8 mouse cellular contexts compared by ENCODE assay signal in the genomic region with DNA sequence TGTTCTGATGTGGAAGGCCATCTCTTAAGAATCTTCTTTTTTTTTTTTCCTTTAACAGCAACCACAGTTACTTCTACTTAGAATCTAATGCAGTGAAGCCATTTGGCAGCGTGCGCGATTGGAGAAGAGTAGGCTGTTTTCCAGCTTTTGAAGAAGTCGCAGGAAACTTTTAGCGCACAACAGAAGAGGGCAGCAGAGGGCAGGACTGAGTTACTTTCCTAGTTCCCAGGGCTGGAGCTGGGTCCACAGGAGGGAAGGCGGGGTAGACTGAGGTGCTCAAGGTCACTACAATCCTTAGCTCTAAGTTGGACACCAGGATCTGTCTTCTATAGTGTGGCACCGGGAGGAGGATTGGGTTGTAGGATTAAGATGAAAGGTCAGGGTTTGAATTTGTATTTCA. TPM values are rescaled to one million over a fixed set of nuclear protein-coding genes. Genes with fewer than 3 reads are reported as not detected.
DNase-seq lines count a peak whose midpoint lies in the region; ATAC-seq and TF ChIP-seq lines count a peak whose summit lies in the region.

No protein-coding gene starts in this region.

- H3K9me3 ChIP-seq in kidney, embryonic 16.5 days (ENCODE audit: low read length) = no peaks in the 10 kb centered on the region
- no peaks in the 10 kb centered on the region for H3K9me3 ChIP-seq in ES-E14 (ENCODE audit: control insufficient read depth, insufficient read depth, low read depth, low read length)
- no peaks in the 10 kb centered on the region for H3K9me3 ChIP-seq in limb, embryonic 14.5 days (ENCODE audit: control insufficient read depth, low read length)

- no peak overlapping the region for H3K4me3 ChIP-seq in kidney, embryonic 16.5 days (ENCODE audit: low read length)
- H3K4me3 ChIP-seq in ES-E14 (ENCODE audit: insufficient read depth in 1 of 2, low read depth in 1 of 2, low read length in 2 of 2, poor library complexity in 1 of 2, severe bottlenecking in 1 of 2) = no peak overlapping the region
- no peak overlapping the region for H3K4me3 ChIP-seq in limb, embryonic 14.5 days (replicated peaks; ENCODE audit: low read length)

- TF ChIP-seq POLR2A in limb, embryonic 14.5 days (IDR thresholded peaks at IDR 0.05; ENCODE audit: borderline replicate concordance, extremely low read depth, insufficient read depth, insufficient read length) = no peak

- in situ Hi-C loops in ES-E14 (cut with MboI; ENCODE audit: low sequenced_read_pairs in 2 of 2, unreplicated experiment in 2 of 2) = no loop called here

- H3K36me3 ChIP-seq in kidney, embryonic 16.5 days (ENCODE audit: insufficient read depth, low read length) = peaks cover 15% of the 10 kb centered on the region
- H3K36me3 ChIP-seq in ES-E14 (ENCODE audit: control insufficient read depth, insufficient read depth, low read length, poor library complexity, severe bottlenecking) = peaks cover 7% of the 10 kb centered on the region
- peaks cover 7% of the 10 kb centered on the region for H3K36me3 ChIP-seq in limb, embryonic 14.5 days (ENCODE audit: control insufficient read depth, insufficient read depth, low read length)

- no peak for ATAC-seq in kidney, embryonic 16.5 days (ENCODE audit: low FRiP score, low TSS enrichment)
- peak; percentile 3; the same call in 1 of the 2 replicates for ATAC-seq in limb, embryonic 14.5 days (ENCODE audit: low FRiP score, low read depth)

- H3K27ac ChIP-seq in kidney, embryonic 16.5 days (ENCODE audit: low read length) = no peak overlapping the region
- H3K27ac ChIP-seq in ES-E14 (ENCODE audit: insufficient read depth, low read depth, low read length, poor library complexity, severe bottlenecking) = no peak overlapping the region
- H3K27ac ChIP-seq in limb, embryonic 14.5 days (replicated peaks; ENCODE audit: low read depth, low read length) = no peak overlapping the region

- H3K27me3 ChIP-seq in kidney, embryonic 16.5 days (ENCODE audit: insufficient read depth, low read length) = peaks cover 6% of the 10 kb centered on the region; the same call in 1 of the 2 replicates
- peaks cover under 1% of the 10 kb centered on the region; the same call in 1 of the 2 replicates for H3K27me3 ChIP-seq in limb, embryonic 14.5 days (ENCODE audit: control insufficient read depth, insufficient read depth, low read length)

- 27% methylated on average over 7 of the region's 7 CpGs for WGBS in kidney, embryonic 16.5 days
- 39% methylated on average over 7 of the region's 7 CpGs for WGBS in limb, embryonic 14.5 days

- DNase-seq in kidney, adult 11 months = peak; percentile 17
- DNase-seq in ES-E14 (ENCODE audit: low read depth, low spot score) = peak; percentile 41
- peak; percentile 66 for DNase-seq in adrenal gland, postnatal 10 days
- peak; percentile 55 to 67 for DNase-seq in frontal cortex, postnatal 36 days (ENCODE audit: low spot score in 2 of 2)
- DNase-seq in limb, embryonic 14.5 days (ENCODE audit: low spot score) = peak; percentile 69
- DNase-seq in right cerebral cortex, postnatal 4 days = peak; percentile 73
- no peak for DNase-seq in spleen, adult 12 weeks (ENCODE audit: low spot score)

- H3K4me1 ChIP-seq in kidney, embryonic 16.5 days (ENCODE audit: insufficient read depth, low read length) = peaks cover 4% of the 10 kb centered on the region; the same call in 1 of the 2 replicates
- H3K4me1 ChIP-seq in ES-E14 (ENCODE audit: control insufficient read depth in 2 of 2, insufficient read depth in 2 of 2, low read length in 2 of 2, poor library complexity in 1 of 2) = peaks cover 0 to 4% of the 10 kb centered on the region in 2 experiments; a peak in 1 of 4 replicates
- peaks cover 7% of the 10 kb centered on the region for H3K4me1 ChIP-seq in limb, embryonic 14.5 days (ENCODE audit: control insufficient read depth, insufficient read depth, low read length)

- no peak overlapping the region for H3K9ac ChIP-seq in kidney, embryonic 16.5 days (replicated peaks; ENCODE audit: low read length)
- no peak overlapping the region for H3K9ac ChIP-seq in ES-E14 (ENCODE audit: insufficient read depth, low read depth, low read length, poor library complexity, severe bottlenecking)
- no peak overlapping the region for H3K9ac ChIP-seq in limb, embryonic 14.5 days (ENCODE audit: low read depth, low read length, severe bottlenecking)

- H3K4me2 ChIP-seq in kidney, embryonic 16.5 days (replicated peaks; ENCODE audit: low read depth, low read length) = no peak overlapping the region
- H3K4me2 ChIP-seq in limb, embryonic 14.5 days (replicated peaks; ENCODE audit: low read depth, low read length, severe bottlenecking) = no peak overlapping the region

TF ChIP-seq in ES-E14, 5 proteins besides CTCF, POLR2A, EP300 and RAD21:
- TF ChIP-seq CHD2 (IDR thresholded peaks at IDR 0.05; ENCODE audit: low read depth, low read length) = no peak
- 0 out of 2 replicates have a peak, but pooled peaks have one; percentile 11 for TF ChIP-seq ZC3H11A (IDR thresholded peaks at IDR 0.05; ENCODE audit: borderline replicate concordance, low read depth, low read length)

RNA-seq across cellular contexts. Expression of a gene that starts 8.0 kb away (rescaled TPM):
- polyA plus RNA-seq in kidney, embryonic 16.5 days (2015; fragmentation: Nextera tagmentation; extraction: Ambion mirVana) = 1.3 and 1.6 TPM in 2 replicates
- total RNA-seq in ES-E14 (2012; rRNA removed) = 0.62 and 1.5 TPM in 2 replicates
- 1 to 10 TPM; 1.3 to 5.2 TPM for total RNA-seq in adrenal gland, postnatal 10 days (2021)
- polyA plus RNA-seq in limb, embryonic 14.5 days (2012; rRNA removed) = 1.1 and 1.5 TPM in 2 replicates
- polyA plus RNA-seq in limb, embryonic 14.5 days (2014; fragmentation: Nextera tagmentation; extraction: Ambion mirVana) = 0.44 and 0.64 TPM in 2 replicates
